Mouse (Mus musculus) cortical plate, adult 2 months (tissue): Measurements from ENCODE around the gene Robo1.

Experiments
- CTCF ChIP-seq: fragments of 200-500 bp; IDR thresholded peaks from 2 replicates; pipeline ENCODE4 v1.5.1; 2011; ENCODE audit warnings: mild to moderate bottlenecking, control low read depth, low read length; ENCODE audit not compliant: insufficient read depth; ENCODE audit errors: extremely low read depth
- POLR2A ChIP-seq: fragments of 200-500 bp; IDR thresholded peaks from 2 replicates; pipeline ENCODE4 v1.6.1; 2011; ENCODE audit warnings: mild to moderate bottlenecking, low read length, control low read depth; ENCODE audit not compliant: insufficient read depth; ENCODE audit errors: extremely low read depth

GRCm38 (mm10) chr16:73005831-73006230 is 697.7 kb downstream of the Robo1 start:
- no peak for TF ChIP-seq POLR2A
- no peak for TF ChIP-seq CTCF
